Mouse (Mus musculus): ENCODE results near the gene Snrk. TPM values are rescaled to one million over a fixed set of nuclear protein-coding genes. Genes with fewer than 3 reads are reported as not detected.

Snrk gene
- total RNA-seq, 2 experiments from 2014 or later, result 110 to 122 TPM

GRCm38 (mm10) chr9:122177256-122178220 lies 60.5 kb downstream of the Snrk start:
- DNase-seq (ENCODE audit: low spot score in 2 of 2), result no peak

GRCm38 (mm10) chr9:122178427-122178826 lies 61.4 kb downstream of the Snrk start:
- DNase-seq (ENCODE audit: low spot score in 2 of 2), result no peak

GRCm38 (mm10) chr9:122180105-122180504 lies 63.0 kb downstream of the Snrk start:
- DNase-seq (ENCODE audit: low spot score in 2 of 2), result no peak

- DNase-seq (ENCODE audit: low spot score in 2 of 2), result no peak
Observed at GRCm38 (mm10) chr9:122183074-122183473, 66.0 kb downstream of the Snrk start.

- no peak for DNase-seq (ENCODE audit: low spot score in 2 of 2)
Observed at GRCm38 (mm10) chr9:122184329-122184728, 67.3 kb downstream of the Snrk start.

- peak; percentile 58 to 79 for DNase-seq (ENCODE audit: low spot score in 2 of 2)
Observed at GRCm38 (mm10) chr9:122185061-122185460, 68.0 kb downstream of the Snrk start.

- DNase-seq (ENCODE audit: low spot score in 2 of 2), result no peak
Observed at GRCm38 (mm10) chr9:122185953-122186352, 68.9 kb downstream of the Snrk start.

GRCm38 (mm10) chr9:122186643-122187226 lies 69.7 kb downstream of the Snrk start:
- DNase-seq (ENCODE audit: low spot score in 2 of 2), result no peak

GRCm38 (mm10) chr9:122187451-122187921 lies 70.4 kb downstream of the Snrk start:
- DNase-seq (ENCODE audit: low spot score in 2 of 2), result no peak

- DNase-seq (ENCODE audit: low spot score in 2 of 2), result no peak
Observed at GRCm38 (mm10) chr9:122188724-122189123, 71.7 kb downstream of the Snrk start.

GRCm38 (mm10) chr9:122193361-122193760 lies 76.3 kb downstream of the Snrk start:
- peak in 1 of 2 experiments; percentile 52 for DNase-seq (ENCODE audit: low spot score in 2 of 2)

- DNase-seq (ENCODE audit: low spot score in 2 of 2), result no peak
Observed at GRCm38 (mm10) chr9:122193823-122194222, 76.8 kb downstream of the Snrk start.

- no peak for DNase-seq (ENCODE audit: low spot score in 2 of 2)
Observed at GRCm38 (mm10) chr9:122195042-122195682, 78.1 kb downstream of the Snrk start.

- DNase-seq (ENCODE audit: low spot score in 2 of 2), result no peak
Observed at GRCm38 (mm10) chr9:122197021-122197420, 80.0 kb downstream of the Snrk start.

GRCm38 (mm10) chr9:122198621-122199020 lies 81.6 kb downstream of the Snrk start:
- DNase-seq (ENCODE audit: low spot score in 2 of 2), result no peak

- peak in 1 of 2 experiments; percentile 38 for DNase-seq (ENCODE audit: low spot score in 2 of 2)
Observed at GRCm38 (mm10) chr9:122199253-122199652, 82.2 kb downstream of the Snrk start.

GRCm38 (mm10) chr9:122204508-122204907 lies 87.4 kb downstream of the Snrk start:
- no peak for DNase-seq (ENCODE audit: low spot score in 2 of 2)

- DNase-seq (ENCODE audit: low spot score in 2 of 2), result no peak
Observed at GRCm38 (mm10) chr9:122205543-122206200, 88.6 kb downstream of the Snrk start.

GRCm38 (mm10) chr9:122208311-122208710 lies 91.2 kb downstream of the Snrk start:
- DNase-seq (ENCODE audit: low spot score in 2 of 2), result no peak

- DNase-seq (ENCODE audit: low spot score in 2 of 2), result no peak
Observed at GRCm38 (mm10) chr9:122215118-122215517, 98.1 kb downstream of the Snrk start.

GRCm38 (mm10) chr9:122216945-122217529 lies 100.0 kb downstream of the Snrk start:
- DNase-seq (ENCODE audit: low spot score in 2 of 2), result no peak
